Mouse (Mus musculus): ENCODE measurements at regions not wholly inside any gene's neighbourhood (a gene's known extent, or its start where the extent isn't known, plus 50 kb on each side); places are given as distances from the start of the nearest gene placed in this dataset.

- no peak overlapping the region for H3K4me3 ChIP-seq (ENCODE audit: low read depth, low read length)
- H3K9ac ChIP-seq (ENCODE audit: low read length): no peak overlapping the region
- no peaks in the 10 kb centered on the region for H3K27me3 ChIP-seq (ENCODE audit: control insufficient read depth, insufficient read depth, low read length)
- no peak for DNase-seq (ENCODE audit: low spot score)
- H3K4me1 ChIP-seq (ENCODE audit: control insufficient read depth, insufficient read depth, low read length): no peaks in the 10 kb centered on the region
- ATAC-seq (ENCODE audit: insufficient number of reproducible peaks, low FRiP score, low TSS enrichment, low read depth): no peak
- H3K9me3 ChIP-seq (ENCODE audit: control insufficient read depth, low read length): no peaks in the 10 kb centered on the region
- no peak overlapping the region for H3K27ac ChIP-seq (replicated peaks; ENCODE audit: low read depth, low read length)
- no peak overlapping the region for H3K4me2 ChIP-seq (ENCODE audit: low read depth, severe bottlenecking)
- 90% methylated on average over 5 of the region's 5 CpGs for WGBS
- H3K36me3 ChIP-seq (ENCODE audit: control insufficient read depth, insufficient read depth, low read length): no peaks in the 10 kb centered on the region
These were observed 51.8 kb downstream of the Calml3 start for GRCm38 (mm10) chr13:3752334-3752733.

GRCm38 (mm10) chr13:3751222-3751621 is 52.9 kb downstream of the Calml3 start:
- Histone ChIP-seq H3K9me3 (ENCODE audit: control insufficient read depth, low read length) (no peaks in the 10 kb centered on the region), H3K4me1 (ENCODE audit: control insufficient read depth, insufficient read depth, low read length) (no peaks in the 10 kb centered on the region), H3K4me2 (ENCODE audit: low read depth, severe bottlenecking) (no peak overlapping the region), H3K9ac (ENCODE audit: low read length) (no peak overlapping the region), H3K27ac (replicated peaks; ENCODE audit: low read depth, low read length) (no peak overlapping the region), H3K4me3 (ENCODE audit: low read depth, low read length) (no peak overlapping the region), H3K36me3 (ENCODE audit: control insufficient read depth, insufficient read depth, low read length) (no peaks in the 10 kb centered on the region), H3K27me3 (ENCODE audit: control insufficient read depth, insufficient read depth, low read length) (no peaks in the 10 kb centered on the region)
- 79% methylated on average over 1 of the region's 1 CpGs for WGBS
- DNase-seq (ENCODE audit: low spot score) (no peak), ATAC-seq (ENCODE audit: insufficient number of reproducible peaks, low FRiP score, low TSS enrichment, low read depth) (no peak)

GRCm38 (mm10) chr13:3750756-3751155 is 53.4 kb downstream of the Calml3 start:
- no peak for ATAC-seq (ENCODE audit: insufficient number of reproducible peaks, low FRiP score, low TSS enrichment, low read depth)
- 69% methylated on average over 1 of the region's 1 CpGs for WGBS
- no peak overlapping the region for H3K27ac ChIP-seq (replicated peaks; ENCODE audit: low read depth, low read length)

GRCm38 (mm10) chr13:3749646-3750045 is 54.5 kb downstream of the Calml3 start:
- Histone ChIP-seq H3K9ac (ENCODE audit: low read length) (no peak overlapping the region), H3K4me3 (ENCODE audit: low read depth, low read length) (no peak overlapping the region), H3K4me1 (ENCODE audit: control insufficient read depth, insufficient read depth, low read length) (0 out of 2 replicates have a peak, but pooled peaks cover 2% of the 10 kb centered on the region), H3K4me2 (ENCODE audit: low read depth, severe bottlenecking) (no peak overlapping the region), H3K27me3 (ENCODE audit: control insufficient read depth, insufficient read depth, low read length) (no peaks in the 10 kb centered on the region), H3K9me3 (ENCODE audit: control insufficient read depth, low read length) (no peaks in the 10 kb centered on the region), H3K36me3 (ENCODE audit: control insufficient read depth, insufficient read depth, low read length) (no peaks in the 10 kb centered on the region), H3K27ac (replicated peaks; ENCODE audit: low read depth, low read length) (no peak overlapping the region)
- DNase-seq (ENCODE audit: low spot score) (no peak), ATAC-seq (ENCODE audit: insufficient number of reproducible peaks, low FRiP score, low TSS enrichment, low read depth) (no peak)
- WGBS: 91% methylated on average over 3 of the region's 3 CpGs

More at GRCm38 (mm10) chr13:3750756-3751155, 53.4 kb downstream of the Calml3 start:
- Histone ChIP-seq H3K36me3 (ENCODE audit: control insufficient read depth, insufficient read depth, low read length) (no peaks in the 10 kb centered on the region), H3K4me3 (ENCODE audit: low read depth, low read length) (no peak overlapping the region), H3K27me3 (ENCODE audit: control insufficient read depth, insufficient read depth, low read length) (no peaks in the 10 kb centered on the region), H3K4me2 (ENCODE audit: low read depth, severe bottlenecking) (no peak overlapping the region), H3K9ac (ENCODE audit: low read length) (no peak overlapping the region), H3K4me1 (ENCODE audit: control insufficient read depth, insufficient read depth, low read length) (no peaks in the 10 kb centered on the region), H3K9me3 (ENCODE audit: control insufficient read depth, low read length) (no peaks in the 10 kb centered on the region)
- no peak for DNase-seq (ENCODE audit: low spot score)

- H3K9me3 ChIP-seq (ENCODE audit: control insufficient read depth, low read length): no peaks in the 10 kb centered on the region
- 0 out of 2 replicates have a peak, but pooled peaks cover 2% of the 10 kb centered on the region for H3K4me1 ChIP-seq (ENCODE audit: control insufficient read depth, insufficient read depth, low read length)
- no peak overlapping the region for H3K9ac ChIP-seq (ENCODE audit: low read length)
- DNase-seq (ENCODE audit: low spot score): no peak
- H3K27ac ChIP-seq (replicated peaks; ENCODE audit: low read depth, low read length): no peak overlapping the region
- H3K36me3 ChIP-seq (ENCODE audit: control insufficient read depth, insufficient read depth, low read length): no peaks in the 10 kb centered on the region
- ATAC-seq (ENCODE audit: insufficient number of reproducible peaks, low FRiP score, low TSS enrichment, low read depth): no peak
- 47% methylated on average over 5 of the region's 5 CpGs for WGBS
- no peak overlapping the region for H3K4me2 ChIP-seq (ENCODE audit: low read depth, severe bottlenecking)
- no peak overlapping the region for H3K4me3 ChIP-seq (ENCODE audit: low read depth, low read length)
- no peaks in the 10 kb centered on the region for H3K27me3 ChIP-seq (ENCODE audit: control insufficient read depth, insufficient read depth, low read length)
These were observed 55.3 kb downstream of the Calml3 start for GRCm38 (mm10) chr13:3748859-3749258.

- Histone ChIP-seq H3K9ac (ENCODE audit: low read length) (no peak overlapping the region), H3K27ac (replicated peaks; ENCODE audit: low read depth, low read length) (no peak overlapping the region), H3K4me1 (ENCODE audit: control insufficient read depth, insufficient read depth, low read length) (peaks cover 15% of the 10 kb centered on the region), H3K36me3 (ENCODE audit: control insufficient read depth, insufficient read depth, low read length) (no peaks in the 10 kb centered on the region), H3K9me3 (ENCODE audit: control insufficient read depth, low read length) (no peaks in the 10 kb centered on the region), H3K27me3 (ENCODE audit: control insufficient read depth, insufficient read depth, low read length) (no peaks in the 10 kb centered on the region), H3K4me2 (ENCODE audit: low read depth, severe bottlenecking) (no peak overlapping the region), H3K4me3 (ENCODE audit: low read depth, low read length) (no peak overlapping the region)
- no peak for ATAC-seq (ENCODE audit: insufficient number of reproducible peaks, low FRiP score, low TSS enrichment, low read depth)
- DNase-seq (ENCODE audit: low spot score): peak; percentile 41
- 23% methylated on average over 10 of the region's 10 CpGs for WGBS
These were observed 57.6 kb downstream of the Calml3 start for GRCm38 (mm10) chr13:3746524-3746923.

GRCm38 (mm10) chr13:3744870-3745269 is 59.2 kb downstream of the Calml3 start:
- Histone ChIP-seq H3K4me2 (ENCODE audit: low read depth, severe bottlenecking) (no peak overlapping the region), H3K36me3 (ENCODE audit: control insufficient read depth, insufficient read depth, low read length) (no peaks in the 10 kb centered on the region), H3K9ac (ENCODE audit: low read length) (no peak overlapping the region), H3K9me3 (ENCODE audit: control insufficient read depth, low read length) (no peaks in the 10 kb centered on the region), H3K4me1 (ENCODE audit: control insufficient read depth, insufficient read depth, low read length) (peaks cover 15% of the 10 kb centered on the region), H3K27me3 (ENCODE audit: control insufficient read depth, insufficient read depth, low read length) (no peaks in the 10 kb centered on the region), H3K27ac (replicated peaks; ENCODE audit: low read depth, low read length) (no peak overlapping the region), H3K4me3 (ENCODE audit: low read depth, low read length) (no peak overlapping the region)
- no peak for ATAC-seq (ENCODE audit: insufficient number of reproducible peaks, low FRiP score, low TSS enrichment, low read depth)
- WGBS: 70% methylated on average over 3 of the region's 3 CpGs
- no peak for DNase-seq (ENCODE audit: low spot score)

- no peak for ATAC-seq (ENCODE audit: insufficient number of reproducible peaks, low FRiP score, low TSS enrichment, low read depth)
- peak overlapping the region; percentile 90 for H3K27ac ChIP-seq (replicated peaks; ENCODE audit: low read depth, low read length)
- no peak overlapping the region for H3K4me2 ChIP-seq (ENCODE audit: low read depth, severe bottlenecking)
- 89% methylated on average over 6 of the region's 6 CpGs for WGBS
- H3K9me3 ChIP-seq (ENCODE audit: control insufficient read depth, low read length): no peaks in the 10 kb centered on the region
- H3K4me1 ChIP-seq (ENCODE audit: control insufficient read depth, insufficient read depth, low read length): peaks cover 15% of the 10 kb centered on the region
- no peak overlapping the region for H3K9ac ChIP-seq (ENCODE audit: low read length)
- no peaks in the 10 kb centered on the region for H3K36me3 ChIP-seq (ENCODE audit: control insufficient read depth, insufficient read depth, low read length)
- H3K4me3 ChIP-seq (ENCODE audit: low read depth, low read length): no peak overlapping the region
- no peak for DNase-seq (ENCODE audit: low spot score)
- no peaks in the 10 kb centered on the region for H3K27me3 ChIP-seq (ENCODE audit: control insufficient read depth, insufficient read depth, low read length)
These were observed 60.2 kb downstream of the Calml3 start for GRCm38 (mm10) chr13:3743692-3744457.
